Mouse (Mus musculus) layer of hippocampus, adult 11-12 months (tissue): ENCODE results near the gene Erc1.
"Not testable (repeated sequence)": the region's sequence is repeated elsewhere in the genome, so short reads cannot be mapped to it uniquely, and the experiment has no call there.

Experiments used
- DNase-seq: peaks from one replicate; pipeline ENCODE4 v3.0.0; 2022; ENCODE audit warnings: low spot score

Gene Erc1

DNA sequence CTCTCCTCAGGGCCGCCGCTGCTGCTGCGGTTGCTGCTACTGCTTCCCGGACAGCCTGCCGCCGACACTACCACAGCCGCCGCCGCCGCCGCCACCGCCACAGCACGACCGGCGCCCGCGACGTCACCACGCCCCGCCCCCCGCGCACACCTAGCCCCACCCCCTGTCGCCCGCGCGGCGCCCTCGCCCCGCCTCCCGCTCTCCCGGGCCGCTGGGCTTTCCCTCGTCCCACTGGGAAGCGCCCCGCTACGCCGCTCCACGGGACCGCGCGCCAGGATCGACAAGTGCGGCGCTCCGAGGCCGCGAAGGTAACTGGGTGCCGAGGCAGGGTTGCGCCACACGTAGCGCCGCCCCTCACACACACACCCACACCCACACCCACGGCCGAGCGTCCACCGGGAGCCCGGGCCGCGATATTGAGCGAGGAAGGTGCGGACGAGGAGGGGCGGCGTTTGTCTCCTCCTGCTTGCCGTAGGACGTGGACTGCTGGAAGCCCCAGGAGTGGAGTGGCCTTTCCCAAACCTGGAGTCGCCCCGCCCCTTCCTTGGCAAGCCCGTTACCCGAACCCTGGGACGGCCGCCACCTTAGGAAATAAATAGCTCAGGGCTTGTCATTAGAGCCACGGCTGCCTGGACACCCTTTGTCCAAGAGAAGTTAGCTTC, at the start of gene Erc1:
Erc1 (minus strand) TSS at position 134 of the 662 bp plus-strand sequence.
- DNase-seq: peak; percentile 91

DNA sequence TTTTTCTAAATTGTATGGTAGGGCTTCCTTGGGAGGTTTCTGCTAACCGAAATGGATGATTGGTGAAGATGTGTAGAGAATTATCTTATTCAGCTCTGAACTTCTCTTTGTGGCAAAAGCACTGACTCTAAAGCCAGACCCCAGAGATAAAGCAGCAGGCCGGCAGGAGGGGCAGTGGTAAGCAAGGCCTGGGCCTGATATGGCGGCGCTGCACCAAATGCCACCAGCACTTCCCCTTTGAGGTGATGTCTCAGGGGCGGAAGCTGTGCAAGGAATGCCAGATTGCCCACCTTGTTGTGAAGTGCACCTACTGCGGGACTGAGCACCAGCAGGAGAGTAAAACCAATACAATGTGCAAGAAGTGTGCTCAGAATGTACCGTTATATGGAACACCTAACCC, 44.7 kb upstream of the Erc1 start:
- DNase-seq: no peak

- no peak for DNase-seq
Measured at GRCm38 (mm10) chr6:119883151-119883550, 35.2 kb upstream of the Erc1 start.

- peak; percentile 88 for DNase-seq
Measured at GRCm38 (mm10) chr6:119864341-119865034, 16.5 kb upstream of the Erc1 start.

DNA sequence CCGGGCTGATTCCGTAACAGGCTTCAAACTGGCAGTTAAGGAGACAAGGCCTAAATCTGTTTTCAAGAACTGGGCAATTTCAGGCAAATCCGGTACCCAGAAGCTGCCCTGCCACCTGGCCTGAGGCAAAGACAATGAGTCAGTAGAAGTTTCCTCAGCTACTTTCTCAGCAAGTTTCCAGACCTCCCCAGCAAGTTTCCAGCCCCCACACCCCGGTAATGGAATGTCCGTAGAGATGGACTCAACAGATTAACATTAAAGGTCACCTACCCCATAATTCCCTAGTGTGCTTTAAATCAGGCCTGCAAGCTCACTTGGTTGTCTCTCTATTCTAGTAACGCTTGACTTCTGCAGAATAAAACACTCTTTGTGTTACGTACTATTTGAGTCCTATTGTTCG, 13.6 kb upstream of the Erc1 start:
- DNase-seq: no peak

DNA sequence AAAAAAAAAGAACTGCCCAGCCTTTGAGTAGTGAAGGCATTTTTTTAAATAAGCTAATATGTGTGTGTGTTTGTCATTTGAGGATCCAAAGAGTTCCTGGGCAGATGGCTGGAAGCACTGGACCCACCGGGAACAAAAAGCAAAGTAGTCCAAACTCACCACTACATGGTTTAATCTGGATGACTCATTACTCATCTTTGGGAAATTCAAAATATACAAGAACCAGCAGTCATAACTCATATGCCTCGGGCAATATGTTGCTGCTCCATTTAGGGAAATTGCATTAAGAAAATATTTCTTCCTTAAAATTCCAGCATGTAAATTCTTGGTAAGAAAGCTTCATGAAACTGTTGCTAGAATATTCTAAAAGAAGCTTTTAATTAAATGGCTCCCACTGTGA, 12.3 kb upstream of the Erc1 start:
- no peak for DNase-seq

- DNase-seq: no peak
Measured at GRCm38 (mm10) chr6:119855471-119855870, 7.5 kb upstream of the Erc1 start.

DNA sequence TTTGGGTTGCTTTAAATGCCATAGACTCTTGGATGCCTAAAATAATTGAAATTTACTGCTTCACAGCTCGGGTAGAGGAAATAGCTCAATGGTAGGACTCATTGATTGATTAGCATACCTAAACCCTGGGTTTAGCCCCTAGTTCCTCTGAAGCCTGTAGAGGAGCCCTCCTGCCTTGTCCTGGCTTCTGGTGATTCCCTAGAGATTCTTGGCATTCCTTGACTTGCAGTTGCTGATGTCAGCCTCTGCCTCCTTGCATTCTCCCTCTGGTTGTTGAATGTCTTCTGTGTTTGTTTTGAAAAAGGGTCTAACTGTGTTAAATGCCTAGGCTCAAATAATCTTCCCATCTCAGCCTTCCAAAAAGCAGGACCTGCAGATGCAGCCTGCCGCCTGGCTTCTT, 6.2 kb upstream of the Erc1 start:
- no peak for DNase-seq

DNA sequence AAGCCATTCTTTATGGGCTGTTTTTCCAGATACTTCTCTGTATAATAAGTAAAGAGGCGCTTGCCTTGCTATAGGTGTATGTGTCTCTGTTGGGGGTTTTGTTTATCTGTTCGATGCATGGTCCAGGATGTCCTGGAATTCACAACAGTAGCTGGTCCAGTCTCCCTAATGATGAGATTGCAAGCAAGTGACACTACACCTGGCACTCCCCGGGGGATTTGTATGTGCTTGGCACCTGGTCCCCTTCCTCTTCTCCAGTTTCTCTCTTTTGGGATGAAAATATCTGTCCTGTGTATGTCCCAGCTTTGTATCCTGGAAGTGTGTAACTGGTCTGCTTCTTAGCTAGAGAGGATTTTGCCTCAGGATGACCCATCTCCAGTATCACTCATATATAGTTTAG, 1.9 kb upstream of the Erc1 start:
- no peak for DNase-seq

DNA sequence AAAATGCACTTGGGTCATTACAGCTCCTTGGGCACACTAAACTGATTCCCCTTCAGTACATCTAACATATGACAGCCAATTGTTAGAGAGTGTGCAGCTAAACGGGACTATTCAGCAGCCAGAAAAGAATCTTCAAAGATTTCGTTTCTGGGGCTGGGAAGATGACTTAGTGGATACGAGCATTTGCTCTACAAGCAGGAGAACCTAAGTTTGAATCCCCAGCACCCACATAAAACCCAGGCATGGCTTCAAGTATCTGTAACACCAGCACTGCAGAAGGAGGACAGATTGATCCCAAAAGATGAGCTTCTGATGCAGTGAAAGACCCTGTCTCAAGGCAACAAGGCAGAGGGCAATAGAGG, 1.4 kb upstream of the Erc1 start:
- DNase-seq: no peak

DNA sequence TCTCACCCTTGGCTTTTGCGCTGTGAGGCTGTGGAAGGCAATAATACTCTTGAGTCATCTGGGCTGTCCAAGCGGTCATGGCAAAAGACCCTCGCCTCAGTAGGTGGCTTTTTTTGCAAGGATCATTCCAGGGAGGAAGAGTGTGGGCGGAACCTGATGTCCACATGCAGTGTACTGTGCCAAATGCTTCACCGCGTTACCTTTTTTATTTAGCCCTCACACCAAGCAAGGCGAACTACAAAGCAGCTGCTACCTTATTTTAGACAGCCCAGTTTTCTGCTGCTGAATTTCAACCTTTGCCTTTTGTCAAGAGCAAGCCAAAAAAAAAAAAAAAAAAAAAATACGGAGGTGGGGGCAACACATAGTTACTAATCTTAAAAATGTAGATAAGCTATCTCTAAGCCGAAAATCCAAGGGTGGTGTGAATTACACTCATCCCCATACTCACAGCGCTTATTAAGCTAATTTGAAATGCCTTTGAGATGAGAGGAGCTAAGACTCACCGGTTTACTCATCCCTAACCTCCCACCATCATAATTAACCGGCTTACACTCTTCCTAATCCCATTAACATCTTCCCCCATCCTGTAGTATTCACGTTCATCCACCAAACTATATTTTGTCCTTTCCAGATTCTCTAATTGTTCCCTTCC, 855 bp upstream of the Erc1 start:
- no peak for DNase-seq

- DNase-seq: no peak
Measured at GRCm38 (mm10) chr6:119847518-119848033, 391 bp downstream of the Erc1 start.

- no peak for DNase-seq
Measured at GRCm38 (mm10) chr6:119846751-119847517, 1.0 kb downstream of the Erc1 start.

DNA sequence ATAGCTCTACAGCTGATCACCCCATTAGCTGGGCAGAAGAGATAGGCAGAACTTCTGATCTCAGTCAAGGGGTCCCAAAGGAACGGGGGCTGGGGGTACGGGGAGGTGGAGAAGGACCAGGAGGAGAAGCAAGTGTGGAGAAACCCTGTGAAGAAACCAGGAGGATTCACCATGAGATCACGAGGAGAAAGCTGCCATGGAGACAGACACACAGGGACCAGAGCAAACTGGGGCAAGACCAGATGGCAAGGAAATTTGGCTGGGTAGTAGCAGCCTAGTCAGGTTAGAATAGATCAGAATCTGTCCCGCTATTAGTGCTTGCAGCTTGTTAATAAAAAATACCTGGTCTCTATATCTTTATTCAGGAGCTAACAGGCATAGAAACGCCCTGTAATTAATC, 18.0 kb downstream of the Erc1 start:
- DNase-seq: no peak

GRCm38 (mm10) chr6:119828165-119828564, 19.8 kb downstream of the Erc1 start:
- no peak for DNase-seq

- DNase-seq: no peak
Measured at GRCm38 (mm10) chr6:119826701-119827100, 21.3 kb downstream of the Erc1 start.

GRCm38 (mm10) chr6:119822216-119822615, 25.8 kb downstream of the Erc1 start:
- no peak for DNase-seq

DNA sequence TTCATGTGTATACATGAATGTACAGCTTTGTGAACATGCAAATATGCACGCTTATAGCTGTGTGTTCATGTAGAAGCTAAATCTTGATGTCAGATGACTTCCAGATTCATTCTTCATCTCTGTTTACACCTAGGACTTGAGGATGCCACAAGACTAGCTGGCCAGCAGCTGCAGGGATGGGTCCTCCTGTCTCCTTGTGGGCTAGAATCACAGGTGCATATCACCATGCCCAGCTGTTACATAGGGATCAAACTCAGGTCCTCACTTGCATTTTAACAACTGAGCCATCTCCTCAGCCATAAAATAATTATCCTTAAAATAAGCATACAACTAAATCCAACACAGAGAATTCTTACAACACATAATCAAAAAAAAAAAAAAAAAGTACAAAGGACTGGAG, 26.8 kb downstream of the Erc1 start:
- no peak for DNase-seq

DNA sequence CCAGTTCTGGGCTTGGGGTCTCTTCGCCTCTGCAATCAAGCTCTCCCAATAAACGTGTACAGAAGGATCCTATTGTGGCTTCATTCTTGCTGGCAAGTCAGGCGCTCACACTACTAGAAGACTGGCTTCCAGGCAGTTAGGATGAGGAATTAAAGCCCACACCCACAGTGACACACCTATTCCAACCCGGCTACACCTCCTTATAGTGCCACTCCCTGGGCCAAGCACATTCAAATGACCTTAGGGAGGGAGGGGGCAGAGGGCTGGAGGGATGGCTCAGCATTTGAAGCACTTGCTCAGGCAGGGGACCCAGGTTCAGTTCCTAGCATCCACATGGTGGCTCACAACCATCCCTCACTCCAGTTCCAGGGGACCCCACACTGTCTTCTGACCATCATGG, 29.4 kb downstream of the Erc1 start:
- no peak for DNase-seq

- DNase-seq: no peak
Measured at GRCm38 (mm10) chr6:119815426-119815825, 32.5 kb downstream of the Erc1 start.

- not testable (repeated sequence) for DNase-seq
Measured at GRCm38 (mm10) chr6:119813055-119813454, 34.9 kb downstream of the Erc1 start.

DNA sequence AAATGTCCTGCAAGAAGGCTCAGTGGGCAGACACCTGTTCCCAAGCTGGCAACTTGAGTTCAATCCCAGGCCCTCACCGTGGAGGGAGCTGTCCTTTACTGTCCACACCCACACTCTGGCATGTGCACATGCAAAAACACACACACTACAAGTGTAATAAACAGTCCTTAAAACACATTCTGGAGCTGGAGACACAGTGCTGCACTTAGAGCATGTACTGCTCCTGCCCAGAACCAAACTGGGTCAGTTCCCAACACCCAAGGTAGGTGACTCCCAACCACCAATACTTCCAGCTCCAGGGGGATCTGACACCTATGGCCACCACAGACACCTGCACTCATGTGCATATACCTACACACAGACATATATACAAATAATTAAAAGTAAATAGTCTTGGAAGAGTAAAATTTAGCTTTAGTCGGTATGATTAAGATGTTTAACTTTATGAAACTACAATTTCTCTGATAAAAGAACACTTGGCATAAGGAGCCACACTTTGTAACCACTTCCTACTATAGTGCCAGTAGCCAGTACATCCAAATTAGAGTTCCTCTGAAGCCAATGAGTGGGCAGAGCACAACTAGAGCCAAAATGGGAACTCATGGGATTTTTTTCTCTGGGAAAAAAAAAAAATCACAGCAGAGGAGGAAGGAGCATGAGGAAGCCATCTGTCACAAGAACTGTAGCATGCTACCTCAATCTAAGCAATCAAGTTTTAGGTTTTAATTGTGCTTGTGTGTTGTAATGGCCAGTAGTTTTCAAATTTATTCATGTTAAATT, 39.1 kb downstream of the Erc1 start:
- DNase-seq: peak; percentile 41
